Mouse (Mus musculus) ES-Bruce4 (cell line): ENCODE data around the gene Rtkn. TPM values are rescaled to one million over a fixed set of nuclear protein-coding genes. Genes with fewer than 3 reads are reported as not detected.

ENCODE experiments used
- H3K27ac ChIP-seq: 2 replicates; pipeline ENCODE4 v1.5.1; 2012; ENCODE audit warnings: low read length, inconsistent platforms; ENCODE audit not compliant: insufficient read depth
- H3K27me3 ChIP-seq: 2 replicates; pipeline ENCODE4 v1.6.1; 2012; ENCODE audit warnings: mild to moderate bottlenecking, low read length, inconsistent platforms; ENCODE audit not compliant: control insufficient read depth, poor library complexity, insufficient read depth, severe bottlenecking
- H3K36me3 ChIP-seq: 2 replicates; pipeline ENCODE4 v1.6.1; 2012; ENCODE audit warnings: inconsistent platforms, mild to moderate bottlenecking, low read length, moderate library complexity; ENCODE audit not compliant: control insufficient read depth, poor library complexity, insufficient read depth, severe bottlenecking
- H3K4me1 ChIP-seq: one replicate; pipeline ENCODE4 v1.8.1; 2011; ENCODE audit warnings: low read length; ENCODE audit not compliant: control insufficient read depth, insufficient read depth
- H3K4me3 ChIP-seq: 2 replicates; pipeline ENCODE4 v1.5.1; 2011; ENCODE audit warnings: low read depth, mild to moderate bottlenecking, low read length
- H3K9ac ChIP-seq: 2 replicates; pipeline ENCODE4 v1.6.1; 2012; ENCODE audit warnings: low read depth, mild to moderate bottlenecking, inconsistent platforms; ENCODE audit not compliant: poor library complexity, severe bottlenecking
- H3K9me3 ChIP-seq: replicated peaks from 2 replicates; pipeline ENCODE4 v1.6.1; 2012; ENCODE audit warnings: mild to moderate bottlenecking, low read length, inconsistent platforms; ENCODE audit not compliant: control insufficient read depth, poor library complexity, insufficient read depth, severe bottlenecking
- CTCF ChIP-seq: IDR thresholded peaks from one replicate; pipeline ENCODE4 v1.8.1; 2011; ENCODE audit warnings: low read depth, low read length
- EP300 ChIP-seq: IDR thresholded peaks from 2 replicates; pipeline ENCODE4 v1.6.1; 2011; ENCODE audit warnings: low read depth, low read length; ENCODE audit not compliant: insufficient read depth
- POLR2A ChIP-seq: IDR thresholded peaks from one replicate; pipeline ENCODE4 v1.8.1; 2011; ENCODE audit warnings: low read length; ENCODE audit not compliant: insufficient read depth
- polyA plus RNA-seq: library from polyadenylated mRNA; stranded (reverse); fragments of >200 nt; gene quantifications from 2 replicates; pipeline ENCODE4 v1.2.4, GENCODE M21; 2011; ENCODE audit warnings: low read depth; ENCODE audit not compliant: missing spikeins, insufficient read depth, insufficient read length

Gene Rtkn
- polyA plus RNA-seq, 1 experiment, result 10.4 TPM

GRCm38 (mm10) chr6:83107566-83108400 is 27.5 kb upstream of the Rtkn start:
- Histone ChIP-seq H3K4me3 (0 out of 2 replicates have a peak overlapping the region, but pooled peaks have one; percentile 11), H3K4me1 (no peaks in the 10 kb centered on the region), H3K27ac (no peak overlapping the region), H3K27me3 (no peaks in the 10 kb centered on the region), H3K9me3 (no peaks in the 10 kb centered on the region), H3K36me3 (no peaks in the 10 kb centered on the region), H3K9ac (peak overlapping the region; percentile 68)
- TF ChIP-seq POLR2A (no peak), CTCF (peak; percentile 95), EP300 (no peak)

- Histone ChIP-seq H3K36me3 (no peaks in the 10 kb centered on the region), H3K9me3 (no peaks in the 10 kb centered on the region), H3K27ac (no peak within 1 kb of the TSS), H3K27me3 (no peaks in the 10 kb centered on the region), H3K9ac (peak within 1 kb of the TSS; percentile 68), H3K4me3 (peak within 1 kb of the TSS; percentile 81), H3K4me1 (no peaks in the 10 kb centered on the region)
- TF ChIP-seq POLR2A, result peak; percentile 47
- no peak for TF ChIP-seq CTCF
Measured at GRCm38 (mm10) chr6:83108762-83109668, 26.2 kb upstream of the Rtkn start, which contains the start of gene Mrpl53. Gene Mrpl53 (plus strand): TSS chr6:83109040.

GRCm38 (mm10) chr6:83111510-83112136 is 23.6 kb upstream of the Rtkn start:
- H3K4me1 ChIP-seq, result no peaks in the 10 kb centered on the region

GRCm38 (mm10) chr6:83115011-83115671 is 20.1 kb upstream of the Rtkn start, which contains the start of gene Mogs:
Gene Mogs (plus strand): TSS chr6:83115496.
- TF ChIP-seq POLR2A (peak; percentile 76), CTCF (peak; percentile 29), EP300 (no peak)

More at GRCm38 (mm10) chr6:83111510-83112136, 23.6 kb upstream of the Rtkn start:
- TF ChIP-seq POLR2A, result no peak
- Histone ChIP-seq H3K9ac (no peak overlapping the region), H3K9me3 (no peaks in the 10 kb centered on the region), H3K27me3 (no peaks in the 10 kb centered on the region), H3K36me3 (no peaks in the 10 kb centered on the region), H3K4me3 (no peak overlapping the region), H3K27ac (no peak overlapping the region)

GRCm38 (mm10) chr6:83115682-83116372 is 19.4 kb upstream of the Rtkn start:
- Histone ChIP-seq H3K9ac (peak overlapping the region; percentile 73), H3K4me1 (no peaks in the 10 kb centered on the region), H3K27ac (no peak overlapping the region), H3K4me3 (peak overlapping the region; percentile 94), H3K27me3 (no peaks in the 10 kb centered on the region), H3K36me3 (0 out of 2 replicates have a peak, but pooled peaks cover 4% of the 10 kb centered on the region), H3K9me3 (no peaks in the 10 kb centered on the region)
- TF ChIP-seq EP300 (no peak), CTCF (no peak), POLR2A (no peak)

More at GRCm38 (mm10) chr6:83115011-83115671, 20.1 kb upstream of the Rtkn start, which contains the start of gene Mogs:
- H3K9me3 ChIP-seq, result no peaks in the 10 kb centered on the region
- H3K4me1 ChIP-seq, result no peaks in the 10 kb centered on the region
- no peaks in the 10 kb centered on the region for H3K27me3 ChIP-seq
- H3K4me3 ChIP-seq, result peak within 1 kb of the TSS; percentile 94
- peak within 1 kb of the TSS; percentile 73 for H3K9ac ChIP-seq
- no peak within 1 kb of the TSS for H3K27ac ChIP-seq
- 0 out of 2 replicates have a peak, but pooled peaks cover 4% of the 10 kb centered on the region for H3K36me3 ChIP-seq
